In the genomic region with DNA sequence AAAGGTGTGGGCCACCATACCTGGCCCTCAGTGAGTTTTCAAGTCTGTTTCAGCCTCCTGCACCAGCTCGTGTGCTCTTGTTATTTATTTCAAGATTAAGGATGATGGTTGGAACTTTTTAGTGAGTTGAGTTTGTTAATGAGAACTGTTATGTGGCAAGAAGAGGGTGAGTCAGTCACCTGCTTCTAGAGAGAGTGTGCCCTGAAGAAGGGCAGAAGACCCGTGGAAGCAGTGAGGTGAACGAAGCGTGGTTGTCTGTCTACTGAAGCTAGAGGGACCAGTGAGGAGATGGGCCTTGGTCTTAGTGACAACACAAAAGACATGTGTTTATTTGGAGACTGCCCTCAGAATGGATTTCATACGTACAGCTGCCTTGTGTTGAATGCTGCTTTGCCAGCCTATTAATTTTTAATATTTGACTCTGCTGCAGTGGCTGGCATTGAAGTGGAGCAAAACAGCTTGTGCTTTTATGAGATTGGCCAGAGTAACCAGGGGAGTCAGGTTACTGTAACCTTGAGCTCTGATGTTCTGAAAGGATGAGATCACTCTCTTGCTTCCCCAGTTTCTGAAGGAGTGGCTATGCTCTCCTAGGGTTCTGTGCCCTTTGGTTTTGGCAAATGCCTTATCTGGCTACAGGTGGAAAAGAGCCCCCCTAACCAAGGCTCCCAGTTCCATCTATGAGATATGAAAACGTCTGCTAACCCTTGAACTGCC, we compare ENCODE assay signal across 8 mouse cellular contexts. TPM values are rescaled to one million over a fixed set of nuclear protein-coding genes. Genes with fewer than 3 reads are reported as not detected.
DNase-seq lines count a peak whose midpoint lies in the region; ATAC-seq and TF ChIP-seq lines count a peak whose summit lies in the region.
"Had no signal": no experiment of that assay in that cellular context is flagged by ENCODE, and none has a peak within 500 bp of the region (broad histone marks: within the 10 kb centered on the region; RNA-seq: fewer than 3 reads in every experiment).

No protein-coding gene starts in this region.

- DNase-seq in layer of hippocampus, adult 2 months (ENCODE audit: low spot score in 2 of 2), result no peak
- DNase-seq in layer of hippocampus, adult 9-11 months, result no peak
- DNase-seq in adrenal gland, postnatal 36 days, result peak; percentile 47 to 52
- DNase-seq in heart, postnatal 10 days, result peak; percentile 31 to 52
- DNase-seq in right cerebral cortex, postnatal 10 days (ENCODE audit: low spot score in 2 of 2), result no peak
- DNase-seq: cerebellum, postnatal 10 days had no signal

- H3K27ac ChIP-seq in layer of hippocampus, adult 2 months, result peak overlapping the region; percentile 11

- no peak for TF ChIP-seq CTCF in layer of hippocampus, adult 2 months (conservative IDR thresholded peaks at IDR 0.05)

- no peak overlapping the region for H3K4me3 ChIP-seq in layer of hippocampus, adult 2 months

- ATAC-seq in megakaryocyte progenitor cell, adult 5-6 weeks (replicated peaks; ENCODE audit: poor library complexity), result 0 out of 2 replicates have a peak, but pooled peaks have one; percentile 21
- ATAC-seq in megakaryocyte, adult 5-6 weeks (ENCODE audit: poor library complexity, severe bottlenecking), result no peak

- intact Hi-C loops in heart, postnatal 10 days (cut with DNase I), result no loop called here

RNA-seq across cellular contexts. Expression of gene Aak1, which starts 36.7 kb away (rescaled TPM):
- total RNA-seq in layer of hippocampus, adult 2 months (2021), result 100 to 1,000 TPM; 445 to 462 TPM
- total RNA-seq in adrenal gland, postnatal 36 days (2021), result 100 to 1,000 TPM in 1 of 2 experiments, 10 to 100 TPM in 1; 98.7 to 119 TPM
- total RNA-seq in heart, postnatal 10 days (2021), result 100 to 1,000 TPM in 1 of 2 experiments, 10 to 100 TPM in 1; 95.7 to 103 TPM
- total RNA-seq in megakaryocyte progenitor cell, adult 5-6 weeks (2015), result 30.1 and 30.6 TPM in 2 replicates
- 6.0 and 11.0 TPM in 2 replicates for total RNA-seq in megakaryocyte progenitor cell, adult 5-6 weeks (2017)
- total RNA-seq in megakaryocyte, adult 5-6 weeks (2015), result 29.7 and 37.6 TPM in 2 replicates
- total RNA-seq in megakaryocyte, adult 5-6 weeks (2017), result 5.3 and 12.9 TPM in 2 replicates

Comparison
In these comparisons a context has a peak if more than half of its experiments do, and no peak if none do; other contexts are left out.
1. DNase-seq: peak in adrenal gland, postnatal 36 days (2 of 2) and heart, postnatal 10 days (2 of 2); none in layer of hippocampus, adult 2 months (0 of 2), layer of hippocampus, adult 9-11 months (single experiment) and right cerebral cortex, postnatal 10 days (0 of 2).